Mouse (Mus musculus) mesoderm, embryonic 11.5 days (tissue): ENCODE measurements at regions not wholly inside any gene's neighbourhood (a gene's known extent, or its start where the extent isn't known, plus 50 kb on each side); places are given as distances from the start of the nearest gene placed in this dataset.

Source experiments
- DNase-seq: peaks from one replicate; pipeline ENCODE4 v3.0.0-alpha.2; 2012; ENCODE audit warnings: low read depth, low spot score

DNA sequence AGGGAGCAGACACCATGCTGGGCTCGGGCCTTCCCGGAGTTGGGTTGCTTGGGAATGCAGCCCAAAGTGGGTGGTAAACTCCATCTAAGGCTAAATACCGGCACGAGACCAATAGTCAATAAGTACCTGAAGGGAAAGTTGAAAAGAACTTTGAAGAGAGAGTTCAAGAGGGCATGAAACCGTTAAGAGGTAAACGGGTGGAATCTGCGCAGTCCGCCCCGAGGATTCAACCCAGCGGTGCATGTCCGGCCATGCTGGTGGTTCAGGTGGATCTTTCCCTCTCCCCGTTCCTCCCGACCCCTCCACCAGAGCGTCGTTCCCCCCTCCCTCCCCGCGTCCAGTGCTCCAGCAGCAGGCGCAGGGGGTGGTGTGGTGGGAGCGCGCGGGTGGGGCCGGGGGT is 179.1 kb upstream of the Arhgef26 start:
- DNase-seq = peak; percentile 96

DNA sequence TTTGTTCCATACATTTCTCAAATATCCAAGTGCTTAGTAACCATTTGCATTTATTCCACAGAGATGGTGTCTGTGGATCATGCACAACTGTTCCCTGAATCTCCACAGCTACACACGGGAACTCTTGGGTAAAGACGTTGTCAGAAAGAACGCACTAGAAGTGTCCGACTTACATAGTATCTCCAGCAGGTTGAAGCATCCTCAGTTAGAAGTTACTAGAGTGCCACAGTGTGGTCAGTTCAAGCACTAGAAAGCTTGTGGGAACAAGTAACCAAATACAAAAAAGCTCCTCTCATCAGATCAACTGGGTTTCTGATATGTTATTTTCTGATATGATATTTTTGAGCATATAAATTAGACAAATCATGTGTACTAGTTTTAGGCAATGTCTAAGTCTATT is 167.5 kb upstream of the Arhgef26 start:
- no peak for DNase-seq

GRCm38 (mm10) chr3:62187807-62188509 is 150.2 kb upstream of the Arhgef26 start:
- DNase-seq = no peak

DNA sequence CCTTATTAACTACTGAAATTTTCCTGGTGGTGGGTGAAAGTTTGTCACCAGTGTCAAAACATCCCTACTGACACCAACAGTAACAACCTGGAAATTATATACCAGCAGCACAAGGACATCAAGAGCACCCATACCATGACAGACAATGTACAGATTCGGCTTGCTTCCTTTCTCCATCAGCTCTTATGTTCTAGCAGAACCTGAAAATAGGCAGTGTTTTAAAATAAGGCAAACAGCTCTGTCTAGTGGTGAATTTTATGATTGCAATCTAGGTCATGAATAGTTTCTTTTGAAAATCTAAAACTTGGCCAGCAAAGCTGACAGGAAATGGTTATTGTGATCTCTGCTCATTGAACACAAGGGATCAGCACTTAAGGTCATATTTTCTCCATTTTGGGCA is 145.7 kb upstream of the Arhgef26 start:
- DNase-seq = peak; percentile 37

GRCm38 (mm10) chr3:62194421-62194820 is 143.7 kb upstream of the Arhgef26 start:
- no peak for DNase-seq

DNA sequence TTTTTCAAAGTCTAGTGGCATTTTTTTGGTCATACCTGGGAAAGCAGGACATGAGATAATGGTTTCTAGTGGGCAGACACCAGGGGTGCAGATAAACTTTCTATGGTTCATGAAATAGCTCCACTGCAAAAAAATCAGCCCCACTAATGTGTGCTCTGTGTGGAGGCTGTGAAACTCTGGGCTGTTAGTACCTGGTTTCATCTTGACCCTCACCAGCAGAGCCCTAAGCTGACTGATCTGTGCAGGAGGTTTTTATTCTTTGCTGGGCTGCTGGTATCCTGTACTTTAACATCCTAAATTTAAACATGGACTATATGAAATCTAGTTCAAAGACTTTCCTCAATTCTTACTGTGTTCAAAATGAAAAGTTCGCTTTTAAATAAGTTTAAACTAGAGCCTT is 141.5 kb upstream of the Arhgef26 start:
- no peak for DNase-seq

- DNase-seq = peak; percentile 12
Observed at GRCm38 (mm10) chr3:62215806-62216205, 122.3 kb upstream of the Arhgef26 start.

- DNase-seq = no peak
Observed at GRCm38 (mm10) chr3:62217335-62217734, 120.8 kb upstream of the Arhgef26 start.

DNA sequence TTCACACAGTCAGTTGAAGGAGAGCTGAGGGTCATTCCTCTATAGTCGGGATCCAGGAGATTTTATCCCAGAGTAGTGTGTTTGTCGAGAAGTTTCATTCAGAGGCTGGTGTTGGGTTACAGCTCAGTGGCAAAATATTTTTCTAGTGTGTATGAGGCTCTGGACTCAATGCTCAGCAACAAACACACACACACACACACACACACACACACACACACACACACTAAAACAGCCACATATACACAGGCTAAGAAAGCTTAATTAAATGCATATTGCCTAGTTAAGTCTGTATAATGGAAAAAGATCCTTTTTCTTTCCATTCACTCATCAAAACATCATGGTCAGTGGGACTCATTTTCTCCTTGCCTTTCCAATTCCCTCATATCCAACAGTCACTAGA is 110.4 kb upstream of the Arhgef26 start:
- DNase-seq = no peak

DNA sequence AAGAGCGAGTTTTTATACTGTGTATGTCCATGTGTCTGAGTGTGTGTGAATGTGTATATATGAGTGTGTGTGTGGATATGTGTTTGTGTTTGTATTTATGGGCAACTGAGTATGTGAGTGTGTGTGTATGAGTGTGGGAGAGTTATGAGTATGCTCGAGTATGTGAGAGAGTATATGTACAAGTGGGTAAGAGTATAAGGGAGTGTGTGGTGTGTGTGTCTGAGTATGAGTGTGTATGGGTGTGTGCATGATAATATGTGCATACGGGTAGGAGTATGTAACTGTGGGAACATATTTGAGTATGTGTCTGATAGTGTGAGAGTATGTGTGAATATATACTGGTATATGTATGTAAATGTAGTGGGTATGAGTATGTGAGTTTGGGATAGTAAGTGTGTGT is 110.0 kb upstream of the Arhgef26 start:
- no peak for DNase-seq

- no peak for DNase-seq
Observed at GRCm38 (mm10) chr3:62241031-62241430, 97.1 kb upstream of the Arhgef26 start.

- no peak for DNase-seq
Observed at GRCm38 (mm10) chr3:62271703-62272102, 66.4 kb upstream of the Arhgef26 start.

GRCm38 (mm10) chr3:62278279-62278678 is 59.9 kb upstream of the Arhgef26 start:
- DNase-seq = no peak

DNA sequence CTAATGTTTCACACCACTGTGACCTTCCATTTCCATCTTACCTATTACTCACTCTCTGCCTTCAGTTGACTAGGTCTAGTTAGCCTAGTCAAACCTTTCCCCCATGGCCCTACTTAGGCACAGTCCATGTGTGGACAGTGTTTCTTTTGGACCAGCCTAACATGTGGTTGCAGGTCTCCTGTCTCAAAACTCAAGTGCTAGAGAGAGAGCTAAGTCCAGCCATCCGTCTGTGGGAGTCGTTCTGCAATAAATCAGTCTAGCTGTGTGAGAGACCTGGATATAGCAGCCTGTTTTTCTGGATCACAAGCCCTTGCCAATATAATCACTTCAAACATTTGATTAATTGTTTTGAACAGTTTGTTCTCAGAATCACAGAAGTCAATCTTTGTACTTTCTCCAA is 57.2 kb upstream of the Arhgef26 start:
- DNase-seq = no peak
